Mouse (Mus musculus): ENCODE results near the gene Cables2. TPM values are rescaled to one million over a fixed set of nuclear protein-coding genes. Genes with fewer than 3 reads are reported as not detected.

Cables2 gene
- polyA plus RNA-seq, 1 experiment from 2014 or later = 12.7 TPM

GRCm38 (mm10) chr2:180304554-180304953 is 31.3 kb upstream of the Cables2 start:
- POLR2A ChIA-PET = no interaction called here
- DNase-seq (ENCODE audit: low read depth, low spot score) = no peak
- CTCF ChIA-PET = no interaction called here
- ATAC-seq = no peak
- peaks cover 4% of the 10 kb centered on the region for H3K27me3 ChIP-seq
- in situ Hi-C loops (cut with MboI; ENCODE audit: low pct_unique_long_range_greater_than_20kb) = loop anchor here (25.0 kb wide), 1 partner anchor 458 kb away; no protein-coding TSS in a partner anchor
- TF ChIP-seq CTCF (IDR thresholded peaks at IDR 0.05) = no peak

- H3K27me3 ChIP-seq = peaks cover 4% of the 10 kb centered on the region
- in situ Hi-C loops (cut with MboI; ENCODE audit: low pct_unique_long_range_greater_than_20kb) = loop anchor here (25.0 kb wide), 1 partner anchor 459 kb away; no protein-coding TSS in a partner anchor
- TF ChIP-seq CTCF (IDR thresholded peaks at IDR 0.05) = no peak
- no peak for ATAC-seq
- ChIA-PET POLR2A (no interaction called here), CTCF (no interaction called here)
- no peak for DNase-seq (ENCODE audit: low read depth, low spot score)
Observed at GRCm38 (mm10) chr2:180303468-180303867, 30.2 kb upstream of the Cables2 start.

- CTCF ChIA-PET = interaction anchor here (1.9 kb wide), 1 partner anchor 22 kb away, joined by 4 read pairs; no protein-coding TSS in a partner anchor
- no peak for ATAC-seq
- no peak for TF ChIP-seq CTCF (IDR thresholded peaks at IDR 0.05)
Observed at GRCm38 (mm10) chr2:180302201-180302600, 28.9 kb upstream of the Cables2 start.

GRCm38 (mm10) chr2:180300771-180301170 is 27.5 kb upstream of the Cables2 start:
- ATAC-seq (no peak), DNase-seq (ENCODE audit: low read depth, low spot score) (no peak)
- in situ Hi-C loops (cut with MboI; ENCODE audit: low pct_unique_long_range_greater_than_20kb) = loop anchor here (25.0 kb wide), 1 partner anchor 462 kb away; no protein-coding TSS in a partner anchor
- no peak for TF ChIP-seq CTCF (IDR thresholded peaks at IDR 0.05)
- peaks cover 4% of the 10 kb centered on the region for H3K27me3 ChIP-seq
- CTCF ChIA-PET = interaction anchor here (1.9 kb wide), 1 partner anchor 21 kb away, joined by 4 read pairs; no protein-coding TSS in a partner anchor
- POLR2A ChIA-PET = no interaction called here

More at GRCm38 (mm10) chr2:180302201-180302600, 28.9 kb upstream of the Cables2 start:
- POLR2A ChIA-PET = no interaction called here
- in situ Hi-C loops (cut with MboI; ENCODE audit: low pct_unique_long_range_greater_than_20kb) = loop anchor here (25.0 kb wide), 1 partner anchor 460 kb away; no protein-coding TSS in a partner anchor
- no peak for DNase-seq (ENCODE audit: low read depth, low spot score)
- peaks cover 4% of the 10 kb centered on the region for H3K27me3 ChIP-seq

GRCm38 (mm10) chr2:180300252-180300651 is 27.0 kb upstream of the Cables2 start:
- POLR2A ChIA-PET = no interaction called here
- CTCF ChIA-PET = no interaction called here
- DNase-seq (ENCODE audit: low read depth, low spot score) = no peak

GRCm38 (mm10) chr2:180292906-180293305 is 19.6 kb upstream of the Cables2 start:
- TF ChIP-seq CTCF (IDR thresholded peaks at IDR 0.05) = no peak
- in situ Hi-C loops (cut with MboI; ENCODE audit: low pct_unique_long_range_greater_than_20kb) = no loop called here
- ATAC-seq = no peak
- peaks cover 18% of the 10 kb centered on the region for H3K27me3 ChIP-seq
- ChIA-PET CTCF (interaction anchor here (1.5 kb wide), 1 partner anchor 9 kb away, joined by 3 read pairs; no protein-coding TSS in a partner anchor), POLR2A (no interaction called here)
- DNase-seq (ENCODE audit: low read depth, low spot score) = no peak

More at GRCm38 (mm10) chr2:180300252-180300651, 27.0 kb upstream of the Cables2 start:
- no peak for ATAC-seq
- no peak for TF ChIP-seq CTCF (IDR thresholded peaks at IDR 0.05)
- in situ Hi-C loops (cut with MboI; ENCODE audit: low pct_unique_long_range_greater_than_20kb) = loop anchor here (25.0 kb wide), 1 partner anchor 462 kb away; no protein-coding TSS in a partner anchor
- peaks cover 4% of the 10 kb centered on the region for H3K27me3 ChIP-seq

- no peak for DNase-seq (ENCODE audit: low read depth, low spot score)
- no peak for ATAC-seq
- in situ Hi-C loops (cut with MboI; ENCODE audit: low pct_unique_long_range_greater_than_20kb) = no loop called here
- TF ChIP-seq CTCF (IDR thresholded peaks at IDR 0.05) = no peak
- peaks cover 26% of the 10 kb centered on the region for H3K27me3 ChIP-seq
- ChIA-PET CTCF (no interaction called here), POLR2A (no interaction called here)
Observed at GRCm38 (mm10) chr2:180292026-180292425, 18.7 kb upstream of the Cables2 start.

- ChIA-PET CTCF (no interaction called here), POLR2A (no interaction called here)
- no peak for TF ChIP-seq CTCF (IDR thresholded peaks at IDR 0.05)
- DNase-seq (ENCODE audit: low read depth, low spot score) (no peak), ATAC-seq (no peak)
- in situ Hi-C loops (cut with MboI; ENCODE audit: low pct_unique_long_range_greater_than_20kb) = no loop called here
- H3K27me3 ChIP-seq = peaks cover 26% of the 10 kb centered on the region
Observed at GRCm38 (mm10) chr2:180291566-180291965, 18.3 kb upstream of the Cables2 start.

GRCm38 (mm10) chr2:180290503-180290902 is 17.2 kb upstream of the Cables2 start:
- CTCF ChIA-PET = interaction anchor here (1.0 to 2.1 kb wide), 2 partner anchors 14 to 20 kb away, joined by 3 to 4 read pairs; no protein-coding TSS in a partner anchor
- peaks cover 32% of the 10 kb centered on the region for H3K27me3 ChIP-seq

GRCm38 (mm10) chr2:180289440-180290108 is 16.3 kb upstream of the Cables2 start, which contains the start of gene Rbbp8nl:
Rbbp8nl (minus strand) TSS chr2:180289879.
- H3K27me3 ChIP-seq = peaks cover 37% of the 10 kb centered on the region
- DNase-seq (ENCODE audit: low read depth, low spot score) (no peak), ATAC-seq (no peak)
- TF ChIP-seq CTCF (IDR thresholded peaks at IDR 0.05) = no peak
- ChIA-PET CTCF (interaction anchor here (1.0 to 2.1 kb wide), 2 partner anchors 14 to 21 kb away, joined by 3 to 4 read pairs; no protein-coding TSS in a partner anchor), POLR2A (no interaction called here)
- in situ Hi-C loops (cut with MboI; ENCODE audit: low pct_unique_long_range_greater_than_20kb) = loop anchor here (5.0 kb wide), 1 partner anchor 33 kb away; no protein-coding TSS in a partner anchor

More at GRCm38 (mm10) chr2:180290503-180290902, 17.2 kb upstream of the Cables2 start:
- ATAC-seq = no peak
- POLR2A ChIA-PET = no interaction called here
- in situ Hi-C loops (cut with MboI; ENCODE audit: low pct_unique_long_range_greater_than_20kb) = no loop called here
- TF ChIP-seq CTCF (IDR thresholded peaks at IDR 0.05) = no peak
- no peak for DNase-seq (ENCODE audit: low read depth, low spot score)

- H3K27me3 ChIP-seq = peaks cover 37% of the 10 kb centered on the region
- DNase-seq (ENCODE audit: low read depth, low spot score) = no peak
Observed at GRCm38 (mm10) chr2:180288966-180289365, 15.7 kb upstream of the Cables2 start.

More at GRCm38 (mm10) chr2:180288966-180289365, 15.7 kb upstream of the Cables2 start:
- in situ Hi-C loops (cut with MboI; ENCODE audit: low pct_unique_long_range_greater_than_20kb) = loop anchor here (5.0 kb wide), 1 partner anchor 33 kb away; no protein-coding TSS in a partner anchor
- no peak for TF ChIP-seq CTCF (IDR thresholded peaks at IDR 0.05)
- ATAC-seq = no peak
- POLR2A ChIA-PET = no interaction called here
- CTCF ChIA-PET = interaction anchor here (1.0 to 2.1 kb wide), 2 partner anchors 10 to 13 kb away, joined by 3 to 4 read pairs; no protein-coding TSS in a partner anchor
